Mouse (Mus musculus): ENCODE results near the gene Reep3.

GRCm38 (mm10) chr10:67031186-67031585 is 65.6 kb downstream of the Reep3 start:
- no peak for TF ChIP-seq POLR2A (IDR thresholded peaks at IDR 0.05; ENCODE audit: control insufficient read depth in 1 of 2, insufficient read depth in 1 of 2, low read depth in 1 of 2, low read length in 2 of 2, poor library complexity in 1 of 2)
- no peak for TF ChIP-seq CTCF (IDR thresholded peaks at IDR 0.05 in 2 of 3, conservative IDR thresholded peaks at IDR 0.05 in 1 of 3; ENCODE audit: control insufficient read depth in 1 of 3, insufficient read depth in 1 of 3, low read depth in 2 of 3, low read length in 3 of 3, poor library complexity in 1 of 3, severe bottlenecking in 1 of 3)
- no peak for TF ChIP-seq BHLHE40 (IDR thresholded peaks at IDR 0.05; ENCODE audit: borderline replicate concordance, low read depth, low read length)
- no peak for TF ChIP-seq JUND (IDR thresholded peaks at IDR 0.05; ENCODE audit: low read depth, low read length)
- TF ChIP-seq MAFK (IDR thresholded peaks at IDR 0.05; ENCODE audit: borderline replicate concordance, low read depth, low read length), result no peak
- no peak for TF ChIP-seq MEF2A (IDR thresholded peaks at IDR 0.05; ENCODE audit: extremely low read depth, insufficient replicate concordance, low read depth, low read length, poor library complexity, severe bottlenecking)
- TF ChIP-seq EP300 (IDR thresholded peaks at IDR 0.05; ENCODE audit: low read depth in 1 of 2, low read length in 2 of 2), result no peak
- TF ChIP-seq TAL1 (IDR thresholded peaks at IDR 0.05; ENCODE audit: low read length), result no peak
- TF ChIP-seq CHD2 (IDR thresholded peaks at IDR 0.05; ENCODE audit: low read length), result no peak
- TF ChIP-seq HCFC1 (IDR thresholded peaks at IDR 0.05; ENCODE audit: low read depth, low read length), result no peak
- TF ChIP-seq E2F4 (IDR thresholded peaks at IDR 0.05; ENCODE audit: borderline replicate concordance, low read depth, low read length), result no peak
- TF ChIP-seq GABPA (IDR thresholded peaks at IDR 0.05; ENCODE audit: low read depth, low read length), result no peak
